Mouse (Mus musculus): ENCODE data around the gene Ppat.

Ppat gene

GRCm38 (mm10) chr5:76876106-76876758 lies 75.1 kb downstream of the Ppat start:
- no peak for DNase-seq (ENCODE audit: low read depth)

GRCm38 (mm10) chr5:76869553-76869952 lies 81.8 kb downstream of the Ppat start:
- DNase-seq (ENCODE audit: low read depth), result peak; percentile 7

- DNase-seq (ENCODE audit: low read depth), result peak; percentile 67
These were observed 82.6 kb downstream of the Ppat start for GRCm38 (mm10) chr5:76868693-76869286.

- no peak for DNase-seq (ENCODE audit: low read depth)
These were observed 84.6 kb downstream of the Ppat start for GRCm38 (mm10) chr5:76866819-76867218.
